Mouse (Mus musculus): ENCODE measurements at regions not wholly inside any gene's neighbourhood (a gene's known extent, or its start where the extent isn't known, plus 50 kb on each side); places are given as distances from the start of the nearest gene placed in this dataset.
"Not testable (repeated sequence)": the region's sequence is repeated elsewhere in the genome, so short reads cannot be mapped to it uniquely, and the experiment has no call there.

DNA sequence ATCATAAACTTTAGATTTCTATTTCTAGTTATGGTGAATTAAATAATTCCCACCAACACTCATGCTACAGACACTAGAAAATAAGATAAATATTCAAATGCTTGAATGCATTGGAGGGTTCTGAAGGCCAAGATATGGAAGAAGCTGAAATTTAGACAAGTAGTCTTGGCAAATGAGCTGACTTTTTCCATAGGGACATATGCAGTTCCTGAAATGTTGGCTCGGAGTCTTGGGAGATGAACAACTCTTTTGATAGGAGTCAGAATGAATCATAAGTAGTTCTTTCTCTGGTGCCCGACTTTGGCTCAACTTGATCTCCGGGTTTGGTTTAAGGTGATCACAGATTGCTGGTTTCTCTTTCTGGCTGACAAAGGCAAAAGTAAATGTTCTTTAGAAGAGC, 574.7 kb upstream of the Mms22l start:
- Histone ChIP-seq H3K36me3 (no peaks in the 10 kb centered on the region), H3K27ac (no peak overlapping the region), H3K9ac (no peak overlapping the region), H3K4me2 (no peak overlapping the region), H3K4me1 (no peaks in the 10 kb centered on the region), H3K9me3 (no peaks in the 10 kb centered on the region), H3K27me3 (no peaks in the 10 kb centered on the region), H3K4me3 (no peak overlapping the region)
- 75% methylated on average over 3 of the region's 3 CpGs for WGBS
- no peak for ATAC-seq (ENCODE audit: insufficient number of reproducible peaks, insufficient read depth, low FRiP score, low TSS enrichment, low read depth)

DNA sequence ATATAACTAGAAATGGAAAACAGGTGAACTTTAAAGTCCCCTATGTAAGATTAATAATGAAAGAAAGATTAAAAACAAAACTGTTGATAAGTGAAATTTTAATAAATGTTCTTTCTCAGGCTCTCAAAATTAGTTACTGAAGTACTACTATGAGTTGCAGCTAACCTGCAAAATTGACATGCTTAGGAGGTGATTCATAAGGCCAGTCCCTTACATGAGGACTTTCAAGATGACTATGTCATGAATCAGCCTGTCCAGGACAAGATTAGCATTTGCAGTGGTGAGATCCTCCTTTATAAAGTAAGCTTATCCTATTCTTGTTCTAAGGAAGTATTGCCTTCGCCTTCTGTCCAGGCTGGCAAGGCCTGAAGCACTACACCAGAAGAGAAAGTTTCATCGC, 542.1 kb upstream of the Mms22l start:
- H3K27me3 ChIP-seq: no peaks in the 10 kb centered on the region
- H3K4me1 ChIP-seq: no peaks in the 10 kb centered on the region
- H3K4me2 ChIP-seq: no peak overlapping the region
- no peaks in the 10 kb centered on the region for H3K36me3 ChIP-seq
- no peak for ATAC-seq (ENCODE audit: insufficient number of reproducible peaks, insufficient read depth, low FRiP score, low TSS enrichment, low read depth)
- H3K4me3 ChIP-seq: no peak overlapping the region
- no peaks in the 10 kb centered on the region for H3K9me3 ChIP-seq
- 86% methylated on average over 2 of the region's 2 CpGs for WGBS
- H3K27ac ChIP-seq: no peak overlapping the region
- H3K9ac ChIP-seq: no peak overlapping the region

DNA sequence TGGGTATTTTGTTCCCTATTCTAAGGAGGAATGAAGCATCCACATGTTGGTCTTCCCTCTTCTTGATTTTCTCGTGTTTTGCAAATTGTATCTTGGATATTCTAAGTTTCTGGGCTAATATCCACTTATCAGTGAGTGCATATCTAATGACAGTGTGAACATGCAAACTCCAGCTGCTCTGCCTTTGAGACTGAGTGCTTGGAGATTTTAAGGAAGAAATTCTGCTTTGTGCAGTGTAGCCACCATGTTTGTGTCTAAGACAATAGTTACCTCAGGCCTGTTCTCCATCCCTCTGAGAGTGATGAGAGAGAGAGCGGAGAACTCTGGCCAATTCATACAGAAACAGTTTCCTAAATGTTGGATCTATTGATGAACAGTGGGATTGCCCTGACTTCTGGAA, 514.1 kb upstream of the Mms22l start:
- H3K4me2 ChIP-seq; ATAC-seq (ENCODE audit: insufficient number of reproducible peaks, insufficient read depth, low FRiP score, low TSS enrichment, low read depth); H3K9ac ChIP-seq; H3K27me3 ChIP-seq; H3K27ac ChIP-seq; H3K9me3 ChIP-seq; H3K4me1 ChIP-seq; H3K36me3 ChIP-seq; H3K4me3 ChIP-seq: not testable (repeated sequence)
- whole genome bisulfite sequencing: 75% methylated on average over 2 of the region's 2 CpGs

DNA sequence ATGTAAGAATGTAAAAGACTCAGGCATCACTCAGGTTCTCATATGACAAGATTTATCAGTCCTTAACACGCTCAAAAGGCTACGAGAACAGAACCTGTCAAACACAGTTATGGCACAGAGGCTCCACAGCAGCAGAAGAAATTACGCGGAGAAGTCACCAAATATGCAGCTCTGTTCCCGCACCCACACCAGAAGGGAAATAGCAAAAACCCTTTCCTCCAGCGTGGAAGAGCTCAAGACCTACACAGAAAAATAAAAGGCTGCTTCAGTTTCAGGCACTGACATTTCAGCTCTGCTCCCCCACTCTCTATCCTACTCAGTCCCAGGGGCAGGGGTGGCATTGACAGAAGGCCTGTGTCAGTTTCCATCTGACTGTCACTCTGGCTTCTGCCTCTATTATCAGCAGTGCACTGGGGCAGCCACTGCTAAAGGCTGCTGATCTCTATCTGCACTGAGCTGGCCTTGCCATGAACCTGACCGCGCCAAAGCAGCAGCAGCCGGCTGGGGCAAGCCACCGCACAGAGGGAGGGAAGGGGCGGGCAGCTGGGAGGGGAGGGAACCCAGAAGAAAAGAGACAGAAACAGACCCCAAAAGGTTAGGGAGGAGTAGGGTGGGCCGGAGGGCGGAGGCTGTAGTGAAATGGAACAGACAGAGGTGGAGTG, 513.3 kb upstream of the Mms22l start:
- 0 out of 2 replicates have a peak, but pooled peaks have one; percentile 37 for ATAC-seq (ENCODE audit: insufficient number of reproducible peaks, insufficient read depth, low FRiP score, low TSS enrichment, low read depth)
- H3K4me2 ChIP-seq: peak overlapping the region; percentile 49
- H3K36me3 ChIP-seq: no peaks in the 10 kb centered on the region
- H3K27me3 ChIP-seq: no peaks in the 10 kb centered on the region
- no peak overlapping the region for H3K27ac ChIP-seq
- peaks cover 6% of the 10 kb centered on the region; the same call in 1 of the 2 replicates for H3K4me1 ChIP-seq
- no peaks in the 10 kb centered on the region for H3K9me3 ChIP-seq
- no peak overlapping the region for H3K9ac ChIP-seq
- 25% methylated on average over 13 of the region's 13 CpGs for WGBS
- H3K4me3 ChIP-seq: peak overlapping the region; percentile 22

DNA sequence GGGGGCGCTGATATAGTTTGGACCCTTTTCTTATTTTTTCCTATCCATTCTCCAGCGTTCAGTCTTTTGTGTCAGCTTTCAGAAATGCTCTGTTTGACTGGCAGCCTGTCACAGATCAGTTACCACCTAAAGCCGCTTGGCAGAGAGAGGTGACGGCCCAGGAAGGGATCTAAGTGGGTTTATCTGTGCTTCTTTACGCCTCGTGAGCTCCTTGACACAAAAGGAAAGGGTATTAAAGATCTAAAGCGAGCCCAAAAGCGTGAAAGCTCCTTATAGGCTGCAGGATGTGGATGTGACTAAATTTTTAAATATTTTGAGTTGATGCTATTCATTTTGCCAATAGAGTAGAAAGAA, 512.8 kb upstream of the Mms22l start:
- Histone ChIP-seq H3K36me3 (no peaks in the 10 kb centered on the region), H3K4me1 (peaks cover 6% of the 10 kb centered on the region; the same call in 1 of the 2 replicates), H3K4me3 (peak overlapping the region; percentile 22), H3K27me3 (no peaks in the 10 kb centered on the region), H3K4me2 (peak overlapping the region; percentile 49), H3K27ac (no peak overlapping the region), H3K9me3 (no peaks in the 10 kb centered on the region), H3K9ac (no peak overlapping the region)
- 14% methylated on average over 8 of the region's 8 CpGs for WGBS
- no peak for ATAC-seq (ENCODE audit: insufficient number of reproducible peaks, insufficient read depth, low FRiP score, low TSS enrichment, low read depth)

DNA sequence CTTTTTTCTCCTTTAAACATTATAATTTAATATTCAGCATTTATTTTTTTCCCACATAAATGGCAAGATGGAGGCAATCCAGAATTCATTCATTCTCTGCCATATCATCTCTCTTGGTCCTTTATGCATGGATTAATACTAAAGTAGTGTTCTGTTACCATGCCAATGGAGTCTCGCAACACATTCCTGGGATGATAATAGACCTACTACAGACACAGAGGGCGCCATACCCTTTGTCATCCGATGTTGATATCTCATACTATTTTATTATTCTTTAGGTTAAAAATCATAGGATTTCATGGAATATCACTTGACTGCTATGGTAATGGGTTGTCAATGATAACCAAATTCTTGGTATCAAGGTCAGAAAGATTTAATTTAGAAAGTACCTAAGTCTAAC, 512.2 kb upstream of the Mms22l start:
- Histone ChIP-seq H3K9ac (no peak overlapping the region), H3K27me3 (no peaks in the 10 kb centered on the region), H3K4me3 (no peak overlapping the region), H3K9me3 (no peaks in the 10 kb centered on the region), H3K4me1 (peaks cover 6% of the 10 kb centered on the region; the same call in 1 of the 2 replicates), H3K36me3 (no peaks in the 10 kb centered on the region), H3K4me2 (no peak overlapping the region), H3K27ac (no peak overlapping the region)
- 82% methylated on average over 3 of the region's 3 CpGs for WGBS
- no peak for ATAC-seq (ENCODE audit: insufficient number of reproducible peaks, insufficient read depth, low FRiP score, low TSS enrichment, low read depth)

DNA sequence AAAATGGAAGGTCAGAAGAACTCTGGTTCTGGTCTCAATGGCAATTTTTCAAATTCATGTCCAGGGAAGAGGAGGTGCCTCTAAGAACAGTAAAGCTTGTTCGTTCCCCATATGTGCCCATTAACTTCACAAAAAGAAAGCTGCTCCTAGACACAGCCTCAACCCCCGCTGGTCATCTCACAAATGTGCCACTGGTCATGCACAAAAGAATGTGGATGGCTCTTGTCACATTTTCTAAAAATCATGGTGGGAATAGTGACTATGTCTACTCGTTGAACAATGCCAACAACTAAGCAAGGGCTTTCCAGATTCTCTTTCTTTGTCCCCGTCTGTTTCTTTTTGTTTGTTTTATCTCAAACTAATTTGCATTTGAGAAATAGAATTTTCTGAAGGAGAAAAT, 510.3 kb upstream of the Mms22l start:
- 83% methylated on average over 4 of the region's 4 CpGs for WGBS
- no peaks in the 10 kb centered on the region for H3K27me3 ChIP-seq

DNA sequence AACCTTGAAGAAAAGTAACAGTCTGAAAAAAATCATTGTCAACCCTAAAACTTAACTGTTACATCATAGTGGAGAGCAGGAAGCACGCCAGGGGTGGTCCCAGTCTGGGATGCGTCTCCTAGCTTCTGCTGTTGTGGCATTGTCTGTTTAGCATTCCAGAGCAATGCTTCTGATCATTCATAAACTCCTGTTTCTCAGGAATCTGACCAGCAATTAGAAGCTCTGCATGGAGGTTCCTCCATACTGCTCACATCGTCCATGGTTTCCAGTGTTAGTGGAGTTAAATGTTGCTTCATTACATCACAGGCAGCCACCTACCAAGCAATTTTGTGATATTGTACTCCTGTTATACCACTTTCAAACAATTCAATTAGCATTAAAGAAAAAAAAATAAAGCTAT, 502.4 kb upstream of the Mms22l start:
- H3K27me3 ChIP-seq: no peaks in the 10 kb centered on the region
- H3K4me3 ChIP-seq: no peak overlapping the region
- 58% methylated on average over 3 of the region's 3 CpGs for WGBS
- H3K4me1 ChIP-seq: no peaks in the 10 kb centered on the region
- no peaks in the 10 kb centered on the region for H3K9me3 ChIP-seq
- no peak overlapping the region for H3K9ac ChIP-seq
- H3K4me2 ChIP-seq: no peak overlapping the region
- H3K27ac ChIP-seq: no peak overlapping the region
- H3K36me3 ChIP-seq: no peaks in the 10 kb centered on the region
- no peak for ATAC-seq (ENCODE audit: insufficient number of reproducible peaks, insufficient read depth, low FRiP score, low TSS enrichment, low read depth)

More for the DNA sequence above, 510.3 kb upstream of the Mms22l start:
- ATAC-seq (ENCODE audit: insufficient number of reproducible peaks, insufficient read depth, low FRiP score, low TSS enrichment, low read depth): no peak
- H3K4me1 ChIP-seq: peaks cover 6% of the 10 kb centered on the region; the same call in 1 of the 2 replicates
- no peak overlapping the region for H3K9ac ChIP-seq
- H3K4me2 ChIP-seq: no peak overlapping the region
- H3K27ac ChIP-seq: no peak overlapping the region
- H3K36me3 ChIP-seq: no peaks in the 10 kb centered on the region
- no peak overlapping the region for H3K4me3 ChIP-seq
- H3K9me3 ChIP-seq: no peaks in the 10 kb centered on the region

DNA sequence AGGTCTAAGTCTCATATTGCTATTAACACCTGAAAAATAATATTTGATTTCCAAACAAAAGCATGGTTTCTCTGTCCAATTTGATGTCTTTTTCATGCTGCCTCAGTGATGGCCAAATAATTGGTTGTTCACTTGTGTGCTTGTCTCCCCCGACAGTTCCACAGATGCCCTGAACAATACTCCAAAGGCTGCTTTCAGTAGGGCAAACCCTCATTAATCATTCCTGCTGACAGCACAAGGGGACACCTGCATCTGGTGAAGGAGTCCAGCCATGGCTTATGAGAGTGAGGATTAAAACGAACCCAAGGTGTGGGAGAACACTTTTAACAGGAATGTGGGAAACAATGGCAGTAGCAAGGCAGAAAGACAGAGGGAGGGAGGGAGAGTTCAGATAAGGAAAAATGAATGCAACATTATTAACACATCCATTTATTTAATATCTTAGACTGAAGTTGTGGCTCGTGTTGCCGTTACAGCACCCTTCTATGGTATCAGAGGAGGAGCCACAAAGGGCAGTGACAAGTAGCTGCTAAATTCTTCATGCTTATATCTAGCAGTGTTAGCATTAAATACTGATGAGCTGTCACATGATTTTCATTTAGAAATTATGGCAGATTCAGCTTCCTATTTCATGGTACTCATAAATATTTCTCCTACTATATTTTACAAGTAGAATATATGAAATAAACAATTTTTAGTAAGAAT, 501.8 kb upstream of the Mms22l start:
- Histone ChIP-seq H3K27ac (no peak overlapping the region), H3K4me3 (no peak overlapping the region), H3K36me3 (no peaks in the 10 kb centered on the region), H3K9ac (no peak overlapping the region), H3K4me2 (no peak overlapping the region), H3K9me3 (no peaks in the 10 kb centered on the region), H3K4me1 (no peaks in the 10 kb centered on the region), H3K27me3 (no peaks in the 10 kb centered on the region)
- ATAC-seq (ENCODE audit: insufficient number of reproducible peaks, insufficient read depth, low FRiP score, low TSS enrichment, low read depth): no peak
- 46% methylated on average over 4 of the region's 4 CpGs for WGBS

DNA sequence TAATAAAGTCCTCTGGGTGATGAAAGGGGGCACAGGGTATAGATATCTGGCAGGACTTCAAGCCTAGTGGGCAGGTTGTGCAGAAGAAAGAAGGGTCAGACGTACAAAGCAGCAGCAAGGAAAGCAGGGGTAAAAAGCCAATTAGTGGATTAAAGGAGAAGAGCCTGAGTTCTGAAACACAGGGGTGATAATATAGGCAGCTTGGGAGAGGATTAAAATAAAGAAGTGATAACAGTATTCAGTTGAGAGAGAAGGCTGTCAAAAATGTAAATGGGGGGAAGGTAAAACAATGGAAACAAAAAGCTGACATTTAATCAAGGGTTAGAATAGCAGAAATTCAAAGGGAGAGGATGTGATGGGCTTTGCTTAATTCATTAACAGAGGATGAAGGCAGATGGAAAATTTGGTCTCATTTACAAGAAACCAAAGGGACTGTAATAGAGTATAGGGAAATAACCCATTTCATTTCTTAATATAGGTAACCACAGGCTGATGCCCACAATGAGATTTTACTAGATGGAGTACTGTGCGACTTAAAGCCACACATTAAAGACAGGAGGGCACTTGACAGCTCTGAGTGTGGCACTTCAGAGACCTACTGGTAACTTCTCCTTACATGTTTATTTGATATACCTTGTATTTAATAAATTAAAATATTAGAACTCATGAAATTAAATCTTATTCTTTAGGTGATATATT, 489.8 kb upstream of the Mms22l start:
- H3K9me3 ChIP-seq: no peaks in the 10 kb centered on the region
- H3K9ac ChIP-seq: no peak overlapping the region
- H3K4me3 ChIP-seq: no peak overlapping the region
- no peaks in the 10 kb centered on the region for H3K36me3 ChIP-seq
- H3K27ac ChIP-seq: no peak overlapping the region
- 56% methylated on average over 2 of the region's 2 CpGs for WGBS
- no peak for ATAC-seq (ENCODE audit: insufficient number of reproducible peaks, insufficient read depth, low FRiP score, low TSS enrichment, low read depth)
- H3K4me2 ChIP-seq: no peak overlapping the region
- no peaks in the 10 kb centered on the region for H3K27me3 ChIP-seq
- no peaks in the 10 kb centered on the region for H3K4me1 ChIP-seq

DNA sequence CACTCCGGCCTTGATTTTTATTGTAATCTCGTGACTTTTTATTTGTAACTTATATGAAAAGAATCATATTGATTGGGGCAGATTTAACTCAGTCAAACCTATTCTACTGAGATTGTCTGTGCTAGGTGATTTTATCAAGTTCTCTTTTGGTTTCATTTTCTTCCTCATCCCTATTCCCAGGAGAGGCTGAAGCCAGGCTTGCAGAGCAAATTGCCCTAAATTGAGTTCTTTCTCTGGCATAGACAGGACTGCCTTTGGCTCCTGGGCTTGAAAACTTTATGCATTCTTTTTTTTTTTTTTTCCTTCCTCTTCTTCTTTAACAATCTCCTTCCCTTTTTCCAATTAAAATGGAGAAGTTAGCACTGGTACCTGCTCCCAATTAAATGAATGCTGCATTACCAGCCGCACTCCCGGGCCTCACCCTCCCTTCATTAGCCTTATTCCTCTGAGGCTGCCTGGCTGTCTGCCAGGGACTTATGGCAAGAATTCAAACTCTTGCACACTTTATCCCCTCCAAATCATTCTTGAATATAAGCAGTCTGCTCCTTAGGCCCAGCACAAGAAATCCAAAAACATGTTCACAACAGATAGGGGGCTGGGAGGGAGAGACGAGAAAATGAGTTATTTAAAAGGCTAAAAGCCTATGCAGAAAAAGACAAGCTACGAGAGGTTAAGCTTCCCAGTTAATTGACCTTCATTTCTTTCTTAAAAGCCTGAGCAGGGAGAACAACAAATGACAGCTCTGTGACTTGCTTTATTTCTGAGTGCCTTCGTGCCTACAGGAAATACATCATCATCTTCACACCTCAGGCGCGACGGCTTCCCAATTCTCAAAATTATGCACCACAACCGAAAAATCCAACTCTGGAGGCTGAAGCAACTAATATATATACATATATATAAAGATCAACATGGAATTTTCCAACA, 476.8 kb upstream of the Mms22l start:
- 0 out of 2 replicates have a peak, but pooled peaks cover 9% of the 10 kb centered on the region for H3K4me1 ChIP-seq
- H3K36me3 ChIP-seq: no peaks in the 10 kb centered on the region
- no peak for ATAC-seq (ENCODE audit: insufficient number of reproducible peaks, insufficient read depth, low FRiP score, low TSS enrichment, low read depth)
- WGBS: 49% methylated on average over 11 of the region's 11 CpGs
- no peaks in the 10 kb centered on the region for H3K9me3 ChIP-seq
- no peak overlapping the region for H3K9ac ChIP-seq
- no peak overlapping the region for H3K4me3 ChIP-seq
- no peaks in the 10 kb centered on the region for H3K27me3 ChIP-seq
- peak overlapping the region; percentile 8; the same call in 1 of the 2 replicates for H3K27ac ChIP-seq
- peak overlapping the region; percentile 21 for H3K4me2 ChIP-seq

Measured in embryonic facial prominence, embryonic 13.5 days (tissue).